Mouse (Mus musculus): ENCODE measurements around the gene Zmat3. TPM values are rescaled to one million over a fixed set of nuclear protein-coding genes. Genes with fewer than 3 reads are reported as not detected.

Gene Zmat3
- polyA plus RNA-seq, 1 experiment from 2014 or later, result 5.9 TPM

- DNase-seq (ENCODE audit: low spot score), result no peak
- 30% methylated on average over 2 of the region's 2 CpGs for WGBS
Measured at GRCm38 (mm10) chr3:32399931-32400330, 34.1 kb upstream of the Zmat3 start.

GRCm38 (mm10) chr3:32399381-32399780, 33.6 kb upstream of the Zmat3 start:
- H3K9ac ChIP-seq (ENCODE audit: low read length), result no peak overlapping the region
- no peaks in the 10 kb centered on the region for H3K27me3 ChIP-seq (replicated peaks; ENCODE audit: control insufficient read depth, insufficient read depth, low read length)
- no peaks in the 10 kb centered on the region for H3K9me3 ChIP-seq (ENCODE audit: control insufficient read depth, low read length)
- no peak overlapping the region for H3K27ac ChIP-seq (ENCODE audit: low read depth)
- ATAC-seq (replicated peaks; ENCODE audit: low FRiP score, low TSS enrichment, low read depth) (no peak), DNase-seq (ENCODE audit: low spot score) (no peak)
- H3K4me2 ChIP-seq (ENCODE audit: low read length), result no peak overlapping the region; the same call in 1 of the 2 replicates
- H3K36me3 ChIP-seq (ENCODE audit: control insufficient read depth, insufficient read depth, low read length), result no peaks in the 10 kb centered on the region
- no peak overlapping the region for H3K4me3 ChIP-seq (ENCODE audit: low read depth, low read length)
- 25% methylated on average over 4 of the region's 4 CpGs for WGBS
- peaks cover 33% of the 10 kb centered on the region for H3K4me1 ChIP-seq (replicated peaks; ENCODE audit: control insufficient read depth, insufficient read depth, low read length)

More at GRCm38 (mm10) chr3:32399931-32400330, 34.1 kb upstream of the Zmat3 start:
- Histone ChIP-seq H3K4me1 (replicated peaks; ENCODE audit: control insufficient read depth, insufficient read depth, low read length) (peaks cover 38% of the 10 kb centered on the region), H3K4me2 (ENCODE audit: low read length) (no peak overlapping the region), H3K27me3 (replicated peaks; ENCODE audit: control insufficient read depth, insufficient read depth, low read length) (no peaks in the 10 kb centered on the region), H3K9ac (ENCODE audit: low read length) (no peak overlapping the region), H3K27ac (ENCODE audit: low read depth) (no peak overlapping the region), H3K36me3 (ENCODE audit: control insufficient read depth, insufficient read depth, low read length) (no peaks in the 10 kb centered on the region), H3K9me3 (ENCODE audit: control insufficient read depth, low read length) (no peaks in the 10 kb centered on the region), H3K4me3 (ENCODE audit: low read depth, low read length) (no peak overlapping the region)
- no peak for ATAC-seq (replicated peaks; ENCODE audit: low FRiP score, low TSS enrichment, low read depth)

- Histone ChIP-seq H3K4me1 (replicated peaks; ENCODE audit: control insufficient read depth, insufficient read depth, low read length) (peaks cover 30% of the 10 kb centered on the region), H3K4me2 (ENCODE audit: low read length) (peak overlapping the region; percentile 68), H3K9ac (ENCODE audit: low read length) (0 out of 2 replicates have a peak overlapping the region, but pooled peaks have one; percentile 17), H3K9me3 (ENCODE audit: control insufficient read depth, low read length) (no peaks in the 10 kb centered on the region), H3K4me3 (ENCODE audit: low read depth, low read length) (peak overlapping the region; percentile 82), H3K27ac (ENCODE audit: low read depth) (no peak overlapping the region), H3K36me3 (ENCODE audit: control insufficient read depth, insufficient read depth, low read length) (no peaks in the 10 kb centered on the region), H3K27me3 (replicated peaks; ENCODE audit: control insufficient read depth, insufficient read depth, low read length) (no peaks in the 10 kb centered on the region)
- DNase-seq (ENCODE audit: low spot score) (no peak), ATAC-seq (replicated peaks; ENCODE audit: low FRiP score, low TSS enrichment, low read depth) (no peak)
- WGBS, result 6% methylated on average over 4 of the region's 4 CpGs
Measured at GRCm38 (mm10) chr3:32398623-32399022, 32.8 kb upstream of the Zmat3 start.

GRCm38 (mm10) chr3:32398175-32398538, 32.3 kb upstream of the Zmat3 start:
- ATAC-seq (replicated peaks; ENCODE audit: low FRiP score, low TSS enrichment, low read depth) (no peak), DNase-seq (ENCODE audit: low spot score) (no peak)
- peak overlapping the region; percentile 68 for H3K4me2 ChIP-seq (ENCODE audit: low read length)
- peak overlapping the region; percentile 94 for H3K9ac ChIP-seq (ENCODE audit: low read length)
- peak overlapping the region; percentile 82 for H3K4me3 ChIP-seq (ENCODE audit: low read depth, low read length)
- H3K4me1 ChIP-seq (replicated peaks; ENCODE audit: control insufficient read depth, insufficient read depth, low read length), result peaks cover 26% of the 10 kb centered on the region
- under 1% methylated on average over 7 of the region's 7 CpGs for WGBS
- H3K9me3 ChIP-seq (ENCODE audit: control insufficient read depth, low read length), result no peaks in the 10 kb centered on the region
- no peaks in the 10 kb centered on the region for H3K36me3 ChIP-seq (ENCODE audit: control insufficient read depth, insufficient read depth, low read length)
- H3K27ac ChIP-seq (ENCODE audit: low read depth), result 0 out of 2 replicates have a peak overlapping the region, but pooled peaks have one; percentile 96
- H3K27me3 ChIP-seq (replicated peaks; ENCODE audit: control insufficient read depth, insufficient read depth, low read length), result no peaks in the 10 kb centered on the region

- H3K4me1 ChIP-seq (replicated peaks; ENCODE audit: control insufficient read depth, insufficient read depth, low read length), result peaks cover 24% of the 10 kb centered on the region
- H3K27ac ChIP-seq (ENCODE audit: low read depth), result peak within 1 kb of the TSS; percentile 96
- peak within 1 kb of the TSS; percentile 71 for H3K4me2 ChIP-seq (ENCODE audit: low read length)
- no peaks in the 10 kb centered on the region for H3K9me3 ChIP-seq (ENCODE audit: control insufficient read depth, low read length)
- peak within 1 kb of the TSS; percentile 94 for H3K9ac ChIP-seq (ENCODE audit: low read length)
- H3K4me3 ChIP-seq (ENCODE audit: low read depth, low read length), result peak within 1 kb of the TSS; percentile 82
- ATAC-seq (replicated peaks; ENCODE audit: low FRiP score, low TSS enrichment, low read depth) (peak; percentile 69), DNase-seq (ENCODE audit: low spot score) (peak; percentile 86)
- H3K36me3 ChIP-seq (ENCODE audit: control insufficient read depth, insufficient read depth, low read length), result no peaks in the 10 kb centered on the region
- 1% methylated on average over 36 of the region's 65 CpGs for WGBS
- no peaks in the 10 kb centered on the region for H3K27me3 ChIP-seq (replicated peaks; ENCODE audit: control insufficient read depth, insufficient read depth, low read length)
Measured at GRCm38 (mm10) chr3:32397461-32398174, 31.8 kb upstream of the Zmat3 start, which contains the start of gene Pik3ca. Gene Pik3ca, plus strand, starts transcription at chr3:32397671.

- H3K36me3 ChIP-seq (ENCODE audit: control insufficient read depth, insufficient read depth, low read length), result no peaks in the 10 kb centered on the region
- no peaks in the 10 kb centered on the region for H3K27me3 ChIP-seq (replicated peaks; ENCODE audit: control insufficient read depth, insufficient read depth, low read length)
- DNase-seq (ENCODE audit: low spot score), result peak; percentile 97
- peak overlapping the region; percentile 96 for H3K27ac ChIP-seq (ENCODE audit: low read depth)
- H3K4me2 ChIP-seq (ENCODE audit: low read length), result peak overlapping the region; percentile 71
- H3K4me1 ChIP-seq (replicated peaks; ENCODE audit: control insufficient read depth, insufficient read depth, low read length), result peaks cover 24% of the 10 kb centered on the region
- H3K4me3 ChIP-seq (ENCODE audit: low read depth, low read length), result peak overlapping the region; percentile 82
- ATAC-seq (replicated peaks; ENCODE audit: low FRiP score, low TSS enrichment, low read depth), result peak; percentile 98
- peak overlapping the region; percentile 94 for H3K9ac ChIP-seq (ENCODE audit: low read length)
- H3K9me3 ChIP-seq (ENCODE audit: control insufficient read depth, low read length), result no peaks in the 10 kb centered on the region
- WGBS, result under 1% methylated on average over 58 of the region's 77 CpGs
Measured at GRCm38 (mm10) chr3:32396794-32397460, 31.1 kb upstream of the Zmat3 start.

- WGBS, result 18% methylated on average over 23 of the region's 24 CpGs
- DNase-seq (ENCODE audit: low spot score) (peak; percentile 81), ATAC-seq (replicated peaks; ENCODE audit: low FRiP score, low TSS enrichment, low read depth) (no peak; the same call in 1 of the 2 replicates)
- no peaks in the 10 kb centered on the region for H3K9me3 ChIP-seq (ENCODE audit: control insufficient read depth, low read length)
- H3K27ac ChIP-seq (ENCODE audit: low read depth), result peak overlapping the region; percentile 96
- peak overlapping the region; percentile 94 for H3K9ac ChIP-seq (ENCODE audit: low read length)
- H3K36me3 ChIP-seq (ENCODE audit: control insufficient read depth, insufficient read depth, low read length), result no peaks in the 10 kb centered on the region
- peak overlapping the region; percentile 71 for H3K4me2 ChIP-seq (ENCODE audit: low read length)
- peaks cover 24% of the 10 kb centered on the region for H3K4me1 ChIP-seq (replicated peaks; ENCODE audit: control insufficient read depth, insufficient read depth, low read length)
- H3K4me3 ChIP-seq (ENCODE audit: low read depth, low read length), result peak overlapping the region; percentile 82
- no peaks in the 10 kb centered on the region for H3K27me3 ChIP-seq (replicated peaks; ENCODE audit: control insufficient read depth, insufficient read depth, low read length)
Measured at GRCm38 (mm10) chr3:32395771-32396551, 30.1 kb upstream of the Zmat3 start.

GRCm38 (mm10) chr3:32393986-32394385, 28.2 kb upstream of the Zmat3 start:
- Histone ChIP-seq H3K9me3 (ENCODE audit: control insufficient read depth, low read length) (no peaks in the 10 kb centered on the region), H3K4me2 (ENCODE audit: low read length) (no peak overlapping the region), H3K9ac (ENCODE audit: low read length) (no peak overlapping the region), H3K4me3 (ENCODE audit: low read depth, low read length) (no peak overlapping the region), H3K27me3 (replicated peaks; ENCODE audit: control insufficient read depth, insufficient read depth, low read length) (no peaks in the 10 kb centered on the region), H3K4me1 (replicated peaks; ENCODE audit: control insufficient read depth, insufficient read depth, low read length) (peaks cover 10% of the 10 kb centered on the region), H3K36me3 (ENCODE audit: control insufficient read depth, insufficient read depth, low read length) (no peaks in the 10 kb centered on the region), H3K27ac (ENCODE audit: low read depth) (no peak overlapping the region)
- ATAC-seq (replicated peaks; ENCODE audit: low FRiP score, low TSS enrichment, low read depth) (no peak), DNase-seq (ENCODE audit: low spot score) (no peak)
- WGBS, result 91% methylated on average over 8 of the region's 8 CpGs

All from intestine, embryonic 14.5 days (tissue).